Comparison of ENCODE assay signal across 24 mouse cellular contexts in the genomic region with DNA sequence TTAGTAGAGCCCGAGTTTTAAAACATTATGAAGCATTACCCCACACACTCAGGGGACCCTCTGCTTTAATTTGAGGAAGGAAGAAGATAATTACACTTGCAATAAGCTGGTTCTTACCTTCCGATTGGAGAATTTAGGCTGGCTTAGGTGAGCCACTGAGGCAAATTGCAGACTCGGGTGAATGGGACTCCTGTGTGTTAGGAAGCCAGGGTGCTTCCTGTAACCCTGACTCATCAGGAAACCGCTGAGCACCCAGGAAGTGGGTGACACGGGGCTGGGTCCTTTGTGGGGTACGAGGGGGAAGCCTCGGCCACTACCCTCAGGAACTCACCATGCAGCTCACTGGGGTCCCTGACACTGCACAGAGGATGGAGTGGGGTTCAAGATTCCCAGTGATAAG. TPM values are rescaled to one million over a fixed set of nuclear protein-coding genes. Genes with fewer than 3 reads are reported as not detected.
DNase-seq lines count a peak whose midpoint lies in the region; ATAC-seq and TF ChIP-seq lines count a peak whose summit lies in the region.
"Had no signal": no experiment of that assay in that cellular context is flagged by ENCODE, and none has a peak within 500 bp of the region (broad histone marks: within the 10 kb centered on the region; RNA-seq: fewer than 3 reads in every experiment).

No protein-coding gene starts in this region.

- H3K9ac ChIP-seq in neural tube, embryonic 15.5 days (replicated peaks): no peak overlapping the region
- H3K9ac ChIP-seq: neural tube, embryonic 12.5 days had no signal

- intact Hi-C loops in left cerebral cortex, adult 2 months (cut with DNase I): no loop called here

- H3K4me2 ChIP-seq in neural tube, embryonic 15.5 days: no peak overlapping the region
- H3K4me2 ChIP-seq: midbrain, embryonic 11.5 days; neural tube, embryonic 12.5 days had no signal

- H3K27me3 ChIP-seq in G1E (ENCODE audit: insufficient read depth, low read length): no peaks in the 10 kb centered on the region
- H3K27me3 ChIP-seq in neural tube, embryonic 15.5 days (replicated peaks): no peaks in the 10 kb centered on the region
- H3K27me3 ChIP-seq: neural tube, embryonic 12.5 days had no signal

- H3K4me1 ChIP-seq in G1E (ENCODE audit: insufficient read depth, low read depth, low read length): peaks cover 25% of the 10 kb centered on the region
- H3K4me1 ChIP-seq in neural tube, embryonic 15.5 days: peaks cover 41% of the 10 kb centered on the region

- peak; percentile 10; the same call in 1 of the 2 replicates for ATAC-seq in G1E (ENCODE audit: extremely low read depth, insufficient number of reproducible peaks, low FRiP score, poor library complexity, severe bottlenecking)
- ATAC-seq in neural tube, embryonic 15.5 days (ENCODE audit: low FRiP score): no peak
- ATAC-seq: hindbrain, postnatal 0 days had no signal

- 72% methylated on average over 7 of the region's 7 CpGs for WGBS in neural tube, embryonic 15.5 days

- H3K4me3 ChIP-seq in G1E (ENCODE audit: low read depth, low read length): no peak overlapping the region
- no peak overlapping the region for H3K4me3 ChIP-seq in neural tube, embryonic 15.5 days (replicated peaks)
- no peak overlapping the region for H3K4me3 ChIP-seq in left cerebral cortex, adult 2 months
- H3K4me3 ChIP-seq: forebrain, embryonic 10.5 days; gastrocnemius, adult 2 months; layer of hippocampus, adult 2 months; limb, embryonic 10.5 days; neural tube, embryonic 12.5 days had no signal

- no peak for TF ChIP-seq CTCF in G1E (IDR thresholded peaks at IDR 0.05; ENCODE audit: low read depth, low read length)
- TF ChIP-seq CTCF in left cerebral cortex, adult 2 months (IDR thresholded peaks at IDR 0.05): no peak

- peaks cover 69% of the 10 kb centered on the region for H3K36me3 ChIP-seq in G1E (replicated peaks)
- peaks cover 3% of the 10 kb centered on the region; the same call in 1 of the 2 replicates for H3K36me3 ChIP-seq in neural tube, embryonic 15.5 days
- H3K36me3 ChIP-seq: neural tube, embryonic 12.5 days had no signal

- H3K9me3 ChIP-seq in G1E (replicated peaks): no peaks in the 10 kb centered on the region
- H3K9me3 ChIP-seq in neural tube, embryonic 15.5 days (replicated peaks): no peaks in the 10 kb centered on the region
- H3K9me3 ChIP-seq: forebrain, embryonic 10.5 days; limb, embryonic 10.5 days; neural tube, embryonic 12.5 days had no signal

- H3K27ac ChIP-seq in neural tube, embryonic 15.5 days (replicated peaks): no peak overlapping the region
- no peak overlapping the region for H3K27ac ChIP-seq in left cerebral cortex, adult 2 months
- H3K27ac ChIP-seq: forebrain, embryonic 10.5 days; gastrocnemius, adult 2 months; hindbrain, postnatal 0 days; layer of hippocampus, adult 2 months; limb, embryonic 10.5 days; neural tube, embryonic 12.5 days had no signal

- no peak for DNase-seq in G1E (ENCODE audit: low spot score)
- DNase-seq in induced T-regulatory cell, adult 2 months (ENCODE audit: low read depth): peak; percentile 89
- peak; percentile 37 to 46 for DNase-seq in natural killer cell, adult 2 months (ENCODE audit: low spot score in 2 of 2)
- DNase-seq in thymus, postnatal 25 days: peak; percentile 69
- no peak for DNase-seq in urinary bladder, postnatal 14 days (ENCODE audit: low spot score)
- no peak for DNase-seq in left cerebral cortex, adult 2 months (ENCODE audit: extremely low spot score in 1 of 2, low spot score in 2 of 2)
- DNase-seq in left cerebral cortex, adult 8-10 months (ENCODE audit: low spot score in 2 of 2): no peak
- DNase-seq: adrenal gland, adult 2 months; cerebellum, adult 11-12 months; cerebellum, postnatal 25 days; gastrocnemius, adult 2 months; heart, adult 18-20 months; heart, postnatal 36 days; kidney, adult 8-10 months; kidney, postnatal 14 days; layer of hippocampus, postnatal 36 days; lung, adult 2 months had no signal

RNA-seq across cellular contexts. Expression of a gene that starts 12.9 kb away (rescaled TPM):
- total RNA-seq in G1E (2014; fragmentation: Nextera tagmentation) (245 and 282 TPM in 2 replicates), G1E (2017) (51.1 and 56.6 TPM in 2 replicates)
- 51.0 and 52.2 TPM in 2 replicates for polyA plus RNA-seq in G1E (2012)
- polyA plus RNA-seq in neural tube, embryonic 15.5 days (2015; fragmentation: Nextera tagmentation; extraction: Ambion mirVana): 19.4 and 27.7 TPM in 2 replicates
- 10 to 100 TPM; 63.2 to 64.8 TPM for total RNA-seq in left cerebral cortex, adult 2 months (2021)
- 10 to 100 TPM; 58.3 to 64.4 (median 61.0) TPM for total RNA-seq in left cerebral cortex, adult 8-10 months (2022)

Comparison
In these comparisons a context has a peak if more than half of its experiments do, and no peak if none do; other contexts are left out.
1. DNase-seq: peak in induced T-regulatory cell, adult 2 months (single experiment), natural killer cell, adult 2 months (2 of 2) and thymus, postnatal 25 days (single experiment); none in G1E (single experiment), urinary bladder, postnatal 14 days (single experiment), left cerebral cortex, adult 2 months (0 of 2) and left cerebral cortex, adult 8-10 months (0 of 2).